Mouse (Mus musculus) activated CD4-positive, CD25-positive, alpha-beta regulatory T cell (primary cell): ENCODE data around the gene Muc20. TPM values are rescaled to one million over a fixed set of nuclear protein-coding genes. Genes with fewer than 3 reads are reported as not detected.

Source experiments
- polyA plus RNA-seq, 2 experiments: library from polyadenylated mRNA; unstranded; fragments of 100-300 nt; shearing (Covaris generic); gene quantifications; one replicate each; pipeline ENCODE4 v1.2.1; 2017

Gene Muc20
- polyA plus RNA-seq = 1 to 10 TPM in 1 of 2 experiments, under 1 TPM in 1; 0.93 to 9.7 TPM

DNA sequence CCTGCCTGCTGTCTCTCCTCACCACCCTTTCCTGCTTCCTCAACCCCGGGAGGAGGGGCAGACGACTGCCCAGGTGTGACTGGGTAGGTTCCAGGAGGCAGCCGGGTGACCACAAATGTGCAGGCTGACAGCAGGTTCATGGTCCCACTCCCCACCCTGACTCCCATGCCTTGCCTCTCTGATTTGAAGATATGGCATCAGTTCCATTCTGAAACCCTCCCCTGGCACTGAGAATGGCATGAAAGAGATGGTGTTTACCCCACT is at the start of gene Muc20:
Gene Muc20 (minus strand): TSS at position 10 of the 264 bp plus-strand sequence.

DNA sequence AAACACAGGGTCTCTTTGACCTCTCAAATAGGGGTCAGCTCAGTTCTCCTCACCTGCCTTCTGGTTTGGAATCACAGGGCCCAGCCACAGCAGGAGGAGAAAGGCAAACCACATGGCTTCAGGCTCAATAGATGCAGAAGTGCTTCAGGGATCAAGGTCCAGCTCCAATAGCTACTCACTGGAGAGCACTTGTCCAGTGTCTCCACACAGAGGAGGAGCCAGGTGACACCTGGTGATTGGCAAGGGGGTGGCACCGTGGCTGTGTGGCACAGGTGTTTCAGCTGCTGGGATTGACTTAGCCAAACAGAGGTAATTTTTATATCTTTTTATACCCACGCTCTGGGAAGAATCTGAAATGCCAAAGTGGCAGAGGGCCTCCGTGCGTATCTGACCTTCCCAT is 13.1 kb upstream of the Muc20 start, which contains the start of gene Smbd1:
Gene Smbd1 (minus strand): TSS at position 157 of the 400 bp plus-strand sequence.

DNA sequence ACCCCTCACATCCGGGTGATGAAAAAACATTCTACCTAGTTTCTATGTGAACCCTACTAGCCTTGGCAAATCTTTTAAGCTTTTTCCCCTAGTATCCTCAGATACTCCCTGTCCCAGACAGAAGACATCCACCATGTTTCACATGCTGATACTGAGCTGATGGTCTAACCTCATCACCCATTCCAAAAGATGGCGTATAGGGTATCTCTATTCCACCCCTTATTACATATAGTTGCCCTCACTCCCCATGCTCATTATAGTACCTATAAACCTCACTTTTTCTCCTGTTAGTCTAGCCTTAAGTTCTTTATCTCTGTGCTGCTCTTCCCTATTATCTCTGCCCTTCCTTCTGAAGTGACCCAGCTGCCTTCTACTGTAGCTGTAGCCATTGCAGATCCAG is 61.6 kb downstream of the Muc20 start, which contains the start of gene Muc4:
Gene Muc4 (plus strand): TSS at position 301 of the 400 bp plus-strand sequence.

Other genes with a start within 250 kb of the Muc20 start
- gene Tfrc, start 188.5 kb downstream of the Muc20 start, polyA plus RNA-seq = 10 to 100 TPM; 34.8 to 49.1 TPM
- 10 to 100 TPM; 15.7 to 24.1 TPM for gene Tnk2, start 153.6 kb downstream of the Muc20 start, polyA plus RNA-seq
- under 1 TPM; 0.32 to 0.44 TPM for gene Muc4, start 61.5 kb downstream of the Muc20 start, polyA plus RNA-seq
- not detected for gene Smbd1, start 13.0 kb upstream of the Muc20 start, polyA plus RNA-seq
- 10 to 100 TPM; 50.1 to 78.3 TPM for gene Fyttd1, start 80.1 kb upstream of the Muc20 start, polyA plus RNA-seq
- 10 to 100 TPM; 11.0 to 11.2 TPM for gene Rubcn, start 80.3 kb upstream of the Muc20 start, polyA plus RNA-seq
- gene Lrch3, start 116.7 kb upstream of the Muc20 start, polyA plus RNA-seq = 10 to 100 TPM; 50.8 to 65.2 TPM